Mouse (Mus musculus): ENCODE data around the gene Dmbt1.
"Not testable (repeated sequence)": the region's sequence is repeated elsewhere in the genome, so short reads cannot be mapped to it uniquely, and the experiment has no call there.

Dmbt1 gene

DNA sequence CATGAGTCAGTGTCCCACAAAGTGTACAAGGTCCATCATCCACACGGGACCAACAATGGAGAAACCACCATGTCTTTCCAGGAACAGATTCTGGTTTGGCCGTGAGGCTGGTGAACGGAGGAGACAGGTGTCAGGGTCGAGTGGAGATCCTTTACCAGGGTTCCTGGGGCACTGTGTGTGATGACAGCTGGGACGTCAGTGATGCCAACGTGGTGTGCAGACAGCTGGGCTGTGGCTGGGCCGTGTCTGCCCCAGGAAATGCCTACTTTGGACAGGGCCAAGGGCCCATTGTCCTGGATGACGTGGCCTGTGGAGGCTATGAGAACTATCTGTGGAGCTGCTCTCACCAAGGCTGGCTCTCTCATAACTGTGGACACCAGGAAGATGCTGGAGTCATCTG lies 18.0 kb downstream of the Dmbt1 start:
- not testable (repeated sequence) for DNase-seq (ENCODE audit: low spot score in 2 of 2)

DNA sequence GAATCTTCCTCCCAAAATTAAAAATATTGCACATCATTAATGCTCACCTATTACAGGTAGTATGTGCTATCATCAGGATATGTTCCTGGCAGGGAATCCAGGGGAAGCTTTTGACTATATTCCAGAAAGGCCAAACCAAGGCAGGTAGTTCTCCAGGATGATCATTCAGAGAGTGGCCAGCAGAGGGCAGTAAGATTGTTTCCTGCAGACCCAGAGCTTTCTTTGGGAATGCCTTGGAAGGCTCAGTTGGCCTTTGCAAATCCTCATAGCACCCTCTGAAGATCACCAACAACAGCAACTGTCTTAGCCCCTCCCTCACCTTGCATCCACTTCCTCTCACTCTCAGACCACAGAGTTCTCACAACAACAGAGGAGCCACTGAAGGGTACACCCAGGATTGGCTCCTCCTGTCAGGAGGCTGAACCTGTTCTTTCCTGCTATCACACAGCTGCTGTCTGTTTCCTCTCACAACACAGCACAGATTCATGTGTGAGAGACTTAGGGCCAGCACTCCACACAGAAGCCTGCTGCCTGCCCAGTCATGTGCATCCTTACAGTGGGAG lies 23.0 kb downstream of the Dmbt1 start:
- DNase-seq (ENCODE audit: low spot score in 2 of 2): no peak

DNA sequence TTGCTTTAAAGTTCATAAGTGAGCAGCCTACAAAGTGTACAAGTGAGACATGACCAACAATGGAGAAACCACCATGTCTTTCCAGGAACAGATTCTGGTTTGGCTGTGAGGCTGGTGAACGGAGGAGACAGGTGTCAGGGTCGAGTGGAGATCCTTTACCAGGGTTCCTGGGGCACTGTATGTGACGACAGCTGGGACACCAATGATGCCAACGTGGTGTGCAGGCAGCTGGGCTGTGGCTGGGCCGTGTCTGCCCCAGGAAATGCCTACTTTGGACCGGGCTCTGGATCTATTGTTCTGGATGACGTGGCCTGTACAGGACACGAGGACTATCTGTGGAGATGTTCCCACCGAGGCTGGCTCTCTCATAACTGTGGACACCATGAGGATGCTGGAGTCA lies 26.1 kb downstream of the Dmbt1 start:
- not testable (repeated sequence) for DNase-seq (ENCODE audit: low spot score in 2 of 2)

- DNase-seq (ENCODE audit: low spot score in 2 of 2): peak in 1 of 2 experiments; percentile 12
These were observed 28.0 kb downstream of the Dmbt1 start for GRCm38 (mm10) chr7:131059808-131060207.

DNA sequence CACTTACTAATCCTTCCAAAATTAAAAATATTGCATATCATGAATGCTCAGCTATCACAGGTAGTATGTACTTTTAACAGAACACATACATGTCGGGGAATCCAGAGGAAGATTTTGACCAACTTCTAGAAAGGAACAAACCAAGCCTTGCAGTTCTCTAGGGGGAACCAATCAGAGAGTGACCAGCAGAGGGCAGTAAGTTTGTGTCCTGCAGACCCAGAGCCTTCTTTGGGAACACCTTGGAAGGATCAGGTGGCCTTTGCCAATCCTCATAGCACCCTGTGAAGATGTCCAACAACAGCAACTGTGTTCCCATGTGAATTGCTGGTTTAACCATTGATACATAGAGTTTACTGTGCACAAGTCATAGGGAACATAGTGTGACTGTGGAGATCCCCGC lies 30.7 kb downstream of the Dmbt1 start:
- no peak for DNase-seq (ENCODE audit: low spot score in 2 of 2)

DNA sequence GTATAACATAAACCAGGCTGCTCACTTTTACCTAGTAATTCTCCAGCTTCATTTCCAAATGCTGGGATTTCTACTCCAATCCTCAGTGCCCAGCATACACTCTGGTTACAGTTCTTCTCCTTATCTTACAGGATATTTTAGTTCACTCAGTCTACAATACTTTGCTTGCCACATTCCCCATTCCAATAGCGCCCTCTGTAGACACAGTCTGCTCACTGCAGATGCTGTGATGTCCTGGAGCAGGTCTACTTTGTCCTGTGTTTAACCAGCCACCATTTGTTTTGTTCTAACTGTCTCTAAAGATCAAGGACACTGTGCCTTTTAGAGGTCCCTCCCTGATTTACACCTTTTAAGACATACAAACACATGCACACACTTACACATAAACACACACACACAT lies 36.3 kb downstream of the Dmbt1 start:
- peak; percentile 30 to 50 for DNase-seq (ENCODE audit: low spot score in 2 of 2)

DNA sequence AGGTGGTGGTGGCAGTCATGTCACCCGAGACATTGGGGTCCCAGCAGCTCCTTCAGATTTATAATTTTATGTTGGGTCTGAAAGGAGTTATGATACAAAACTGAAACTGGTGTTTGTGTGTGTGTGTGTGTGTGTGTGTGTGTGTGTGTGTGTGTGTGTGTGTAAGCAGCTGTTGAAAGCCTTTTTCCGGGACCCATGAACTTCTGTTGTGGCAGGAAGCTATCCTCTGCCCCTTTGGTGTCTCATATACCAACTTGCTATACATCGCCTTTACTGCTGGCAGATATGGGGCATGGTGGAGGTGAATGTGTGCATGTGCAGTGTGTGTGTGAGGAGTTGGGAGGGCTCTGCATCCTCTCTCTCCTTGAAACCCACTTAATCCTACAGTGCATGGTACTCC lies 41.6 kb downstream of the Dmbt1 start:
- not testable (repeated sequence) for DNase-seq (ENCODE audit: low spot score in 2 of 2)

- DNase-seq (ENCODE audit: low spot score in 2 of 2): not testable (repeated sequence)
These were observed 42.2 kb downstream of the Dmbt1 start for GRCm38 (mm10) chr7:131074098-131074497.

DNA sequence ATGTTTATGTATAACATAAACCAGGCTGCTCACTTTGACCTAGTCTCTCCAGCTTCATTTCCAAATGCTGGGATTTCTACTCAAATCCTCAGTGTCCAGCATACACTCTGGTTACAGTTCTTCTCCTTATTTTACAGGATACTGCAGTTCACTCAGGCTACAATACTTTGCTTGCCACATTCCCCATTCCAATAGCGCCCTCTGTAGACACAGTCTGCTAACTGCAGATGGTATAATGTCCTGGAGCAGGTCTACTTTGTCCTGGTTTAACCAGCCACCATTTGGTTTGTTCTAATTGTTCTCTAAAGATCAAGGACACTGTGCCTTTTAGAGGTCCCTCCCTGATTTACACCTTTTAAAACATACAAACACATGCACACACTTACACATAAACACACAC lies 44.1 kb downstream of the Dmbt1 start:
- DNase-seq (ENCODE audit: low spot score in 2 of 2): peak in 1 of 2 experiments; percentile 49

DNA sequence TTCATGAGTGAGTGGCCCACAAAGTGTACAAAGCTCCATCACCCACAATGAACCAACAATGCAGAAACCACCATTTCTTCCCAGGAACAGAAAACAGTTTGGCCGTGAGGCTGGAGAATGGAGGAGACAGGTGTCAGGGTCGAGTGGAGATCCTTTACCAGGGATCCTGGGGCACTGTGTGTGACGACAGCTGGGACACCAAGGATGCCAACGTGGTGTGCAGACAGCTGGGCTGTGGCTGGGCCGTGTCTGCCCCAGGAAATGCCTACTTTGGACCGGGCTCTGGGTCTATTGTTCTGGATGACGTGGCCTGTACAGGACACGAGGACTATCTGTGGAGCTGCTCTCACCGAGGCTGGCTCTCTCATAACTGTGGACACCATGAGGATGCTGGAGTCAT lies 50.5 kb downstream of the Dmbt1 start:
- not testable (repeated sequence) for DNase-seq (ENCODE audit: low spot score in 2 of 2)

DNA sequence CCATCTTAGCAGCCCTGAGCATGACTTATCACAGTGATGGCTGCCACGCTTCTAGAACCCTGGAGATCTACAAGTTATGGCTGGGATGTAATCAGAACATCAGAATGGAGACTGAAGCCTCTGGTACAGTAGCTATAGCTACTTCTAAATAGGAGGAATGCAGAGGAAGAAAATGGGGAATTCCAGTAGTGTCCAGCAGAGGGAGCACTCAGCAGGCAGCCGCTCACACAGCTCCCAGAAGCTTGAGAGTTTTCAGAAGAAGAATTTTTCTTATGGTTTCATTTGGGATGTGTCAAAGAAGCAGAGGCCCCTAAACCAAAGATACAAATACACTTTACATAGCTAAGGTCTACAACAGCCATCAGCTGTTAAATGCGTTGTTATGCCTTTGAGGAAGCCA lies 80.6 kb downstream of the Dmbt1 start:
- peak; percentile 34 to 76 for DNase-seq (ENCODE audit: low spot score in 2 of 2)

- no peak for DNase-seq (ENCODE audit: low spot score in 2 of 2)
These were observed 81.8 kb downstream of the Dmbt1 start for GRCm38 (mm10) chr7:131113676-131114075.

DNA sequence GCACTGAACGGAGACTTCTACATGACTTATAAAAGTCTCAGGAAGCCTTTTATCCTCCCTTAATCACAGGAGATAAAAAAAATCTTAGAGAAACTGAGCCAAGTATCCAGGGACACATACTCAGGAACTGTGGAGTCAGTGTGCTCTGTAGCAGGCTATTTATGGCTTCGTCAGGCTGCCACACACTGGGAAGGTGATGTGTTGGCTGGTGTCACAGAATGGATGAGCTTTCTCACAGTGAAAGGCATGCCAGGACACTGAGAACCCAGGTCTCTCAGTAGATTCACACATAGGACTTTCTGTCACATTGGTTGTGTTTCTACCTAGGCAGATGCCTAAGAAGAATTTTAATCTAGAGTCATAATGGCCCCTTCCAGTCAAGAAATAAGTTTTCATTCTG lies 82.6 kb downstream of the Dmbt1 start:
- DNase-seq (ENCODE audit: low spot score in 2 of 2): no peak

- no peak for DNase-seq (ENCODE audit: low spot score in 2 of 2)
These were observed 90.5 kb downstream of the Dmbt1 start for GRCm38 (mm10) chr7:131122210-131122807.

DNA sequence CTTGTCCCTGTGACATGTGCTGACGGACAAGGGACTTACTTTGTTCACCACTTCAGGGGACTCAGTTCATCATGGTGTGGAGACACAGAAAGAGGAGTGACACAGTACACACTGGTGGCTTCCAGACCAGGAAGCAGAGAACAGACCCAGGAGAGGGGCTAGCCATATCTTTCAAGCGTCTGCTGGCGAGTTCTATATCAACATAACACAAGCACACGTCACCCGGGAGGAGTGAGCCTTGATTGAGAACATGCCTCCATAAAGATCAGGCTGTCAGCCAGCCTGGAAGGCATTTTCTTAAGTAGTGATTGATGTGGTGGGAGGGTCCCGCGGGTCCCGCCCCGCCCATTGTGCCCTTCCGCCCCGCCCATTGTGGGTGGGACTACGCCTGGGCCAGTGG lies 98.2 kb downstream of the Dmbt1 start:
- no peak for DNase-seq (ENCODE audit: low spot score in 2 of 2)

GRCm38 (mm10) chr7:131133181-131133580 lies 101.3 kb downstream of the Dmbt1 start:
- no peak for DNase-seq (ENCODE audit: low spot score in 2 of 2)

DNA sequence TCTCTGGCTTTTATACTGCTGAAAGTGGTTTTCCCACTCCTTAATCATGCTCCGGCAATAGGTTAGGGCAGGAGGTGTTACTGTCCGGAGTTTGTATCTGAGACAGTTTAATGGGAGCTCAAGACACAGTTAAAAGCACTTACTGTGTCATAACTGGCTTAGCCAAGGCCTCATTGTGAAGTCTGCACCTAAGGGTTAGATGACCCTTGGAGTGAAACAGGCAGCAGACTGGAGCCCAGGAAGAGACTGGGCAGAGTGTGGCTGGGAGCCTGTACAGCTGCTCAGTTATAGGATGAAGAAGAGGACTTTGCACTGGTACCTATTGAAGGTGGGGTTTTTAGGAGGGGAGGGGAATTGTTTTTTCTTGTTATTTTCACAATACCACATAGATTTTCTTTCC lies 114.4 kb downstream of the Dmbt1 start, which contains the start of gene 4933402N03Rik:
4933402N03Rik (minus strand) TSS at position 101 of the 400 bp plus-strand sequence.
- no peak for DNase-seq (ENCODE audit: low spot score in 2 of 2)

- no peak for DNase-seq (ENCODE audit: low spot score in 2 of 2)
These were observed 118.3 kb downstream of the Dmbt1 start for GRCm38 (mm10) chr7:131150179-131150578.

DNA sequence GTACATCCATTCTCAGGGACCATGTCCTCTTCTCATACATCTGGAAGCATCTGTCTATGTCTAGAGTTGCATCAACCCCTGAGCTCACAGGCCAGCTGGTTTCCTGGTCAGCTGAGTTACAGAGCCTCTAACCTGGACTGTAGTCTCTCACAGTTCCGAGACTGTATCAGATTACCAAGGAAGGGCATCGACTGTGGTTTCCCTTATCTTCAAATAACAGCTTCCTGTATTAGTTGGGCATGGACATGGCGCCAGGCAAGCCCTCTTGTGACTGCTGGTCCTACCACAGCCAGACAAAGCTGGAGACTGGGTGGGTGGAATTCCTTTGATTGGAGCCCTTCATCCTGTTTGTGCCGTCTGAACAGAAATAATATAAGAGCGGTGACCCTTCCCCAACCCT lies 121.2 kb downstream of the Dmbt1 start:
- no peak for DNase-seq (ENCODE audit: low spot score in 2 of 2)

DNA sequence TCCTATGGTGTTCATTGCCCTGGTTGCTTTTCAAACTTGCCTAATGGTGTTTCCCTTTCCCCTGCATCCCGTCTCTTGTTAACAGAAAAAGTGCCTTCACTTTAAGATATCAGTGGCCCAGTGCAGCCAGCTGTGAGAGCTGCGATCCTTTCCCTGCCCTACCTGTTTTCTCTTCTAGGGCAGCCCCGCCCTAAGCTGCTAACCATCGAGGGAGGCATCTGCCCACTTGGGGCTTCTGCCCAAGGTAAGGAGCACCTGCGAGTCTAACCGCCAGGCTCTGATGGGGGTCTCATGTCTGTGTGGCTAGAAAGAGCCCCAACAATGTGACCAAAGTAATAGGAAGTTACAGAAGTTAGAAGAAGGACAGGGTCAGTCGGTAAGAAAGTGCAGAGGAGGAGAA lies 130.4 kb downstream of the Dmbt1 start:
- no peak for DNase-seq (ENCODE audit: low spot score in 2 of 2)

DNA sequence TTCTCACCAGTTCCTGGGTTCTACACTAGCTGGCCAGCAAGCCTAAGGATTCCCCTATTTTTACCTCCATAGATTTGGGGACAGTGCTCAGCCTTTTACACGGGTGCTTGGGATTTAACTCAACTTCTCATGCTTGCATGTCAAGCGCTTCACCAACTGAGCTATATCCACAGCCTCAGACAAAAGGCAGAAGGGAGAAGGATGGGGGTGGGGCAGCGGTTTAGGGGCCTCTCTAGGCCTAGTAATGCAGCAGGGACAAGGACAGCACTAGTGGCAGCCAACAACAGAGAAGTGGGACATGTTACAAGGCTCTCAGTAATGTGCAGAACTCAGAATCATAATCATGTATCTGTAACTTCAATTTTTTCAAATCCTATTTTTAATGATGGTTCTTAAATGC lies 135.9 kb downstream of the Dmbt1 start:
- no peak for DNase-seq (ENCODE audit: low spot score in 2 of 2)

GRCm38 (mm10) chr7:131169099-131169498 lies 137.2 kb downstream of the Dmbt1 start:
- no peak for DNase-seq (ENCODE audit: low spot score in 2 of 2)

Measured in cerebellum, postnatal 4 days (tissue).